Mouse (Mus musculus) Muller cell, postnatal 12 days (primary cell): ENCODE results near the gene Iars2.
"Not testable (repeated sequence)": the region's sequence is repeated elsewhere in the genome, so short reads cannot be mapped to it uniquely, and the experiment has no call there.

Source experiments
- DNase-seq: peaks from one replicate; pipeline ENCODE4 v3.0.0-alpha.2; 2015; ENCODE audit errors: inconsistent ontology term

The Iars2 gene

GRCm38 (mm10) chr1:185331983-185332430, 2.8 kb upstream of the Iars2 start, which contains the start of gene Bpnt1:
Gene Bpnt1 (plus strand): TSS chr1:185332149.
- DNase-seq: peak; percentile 96

DNA sequence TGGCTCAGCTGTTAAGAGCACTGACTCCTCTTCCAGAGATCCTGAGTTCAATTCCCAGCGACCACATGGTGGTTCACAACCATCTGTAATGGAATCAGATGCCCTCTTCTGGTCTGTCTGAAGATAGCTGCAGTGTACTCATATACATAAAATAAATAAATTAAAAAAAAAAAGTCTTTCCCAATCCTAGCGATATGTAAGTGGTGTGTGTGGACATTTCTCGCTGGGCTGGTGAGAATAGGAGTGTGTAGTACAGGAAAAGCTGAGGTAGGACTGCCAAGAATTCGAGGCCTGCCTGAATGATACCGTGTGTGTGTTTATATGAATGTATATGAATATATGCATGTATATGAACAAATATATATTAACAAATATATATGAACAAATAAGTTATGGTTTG, 2.2 kb upstream of the Iars2 start:
- no peak for DNase-seq

DNA sequence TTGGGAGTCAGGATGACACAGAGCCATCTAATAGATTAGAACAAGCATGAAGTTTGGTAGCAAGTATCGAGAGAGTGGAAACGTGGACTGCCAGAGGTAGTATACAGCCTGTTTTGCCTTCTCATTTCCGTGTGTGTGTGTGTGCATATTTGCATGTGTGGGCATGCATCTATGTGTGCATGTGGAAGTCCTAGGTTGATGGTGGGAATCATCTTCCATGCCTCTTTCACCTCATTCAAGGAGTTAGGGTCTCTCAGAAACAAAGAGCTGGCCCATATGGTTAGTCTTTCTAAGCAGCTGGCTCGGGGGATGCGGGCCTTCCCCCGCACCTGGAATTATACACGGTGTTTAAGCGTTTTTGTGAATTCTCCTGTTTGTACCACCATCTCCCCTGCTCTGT, 655 bp upstream of the Iars2 start:
- DNase-seq: no peak

DNA sequence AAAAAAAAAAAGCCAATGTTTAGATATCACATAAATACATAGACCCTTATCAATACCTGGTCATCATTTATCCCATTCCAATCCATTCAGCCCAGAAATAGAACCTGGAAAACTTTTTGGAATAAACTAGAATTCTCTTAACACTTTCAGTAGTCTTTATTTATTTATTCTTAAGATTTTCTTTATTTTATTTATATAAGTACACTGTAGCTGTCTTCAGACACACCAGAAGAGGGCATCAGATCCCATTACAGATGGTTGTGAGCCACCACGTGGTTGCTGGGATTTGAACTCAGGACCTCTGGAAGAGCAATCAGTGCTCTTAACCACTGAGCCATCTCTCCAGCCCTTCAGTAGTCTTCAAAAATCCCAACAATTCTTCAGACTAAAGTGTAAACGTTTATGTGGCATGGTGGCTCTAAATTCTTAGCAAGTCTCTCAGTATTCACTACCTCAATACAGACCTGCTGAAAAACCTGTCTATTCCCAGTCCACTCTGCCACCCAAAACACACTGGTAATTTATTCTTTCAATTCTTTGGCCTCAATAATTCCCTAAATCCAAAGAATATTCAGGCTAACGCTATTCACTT, 1.3 kb downstream of the Iars2 start:
- DNase-seq: not testable (repeated sequence)

- DNase-seq: no peak
Measured at GRCm38 (mm10) chr1:185315846-185316568, 13.2 kb downstream of the Iars2 start.

GRCm38 (mm10) chr1:185314546-185314945, 14.7 kb downstream of the Iars2 start:
- no peak for DNase-seq

- no peak for DNase-seq
Measured at GRCm38 (mm10) chr1:185311949-185312348, 17.2 kb downstream of the Iars2 start.

DNA sequence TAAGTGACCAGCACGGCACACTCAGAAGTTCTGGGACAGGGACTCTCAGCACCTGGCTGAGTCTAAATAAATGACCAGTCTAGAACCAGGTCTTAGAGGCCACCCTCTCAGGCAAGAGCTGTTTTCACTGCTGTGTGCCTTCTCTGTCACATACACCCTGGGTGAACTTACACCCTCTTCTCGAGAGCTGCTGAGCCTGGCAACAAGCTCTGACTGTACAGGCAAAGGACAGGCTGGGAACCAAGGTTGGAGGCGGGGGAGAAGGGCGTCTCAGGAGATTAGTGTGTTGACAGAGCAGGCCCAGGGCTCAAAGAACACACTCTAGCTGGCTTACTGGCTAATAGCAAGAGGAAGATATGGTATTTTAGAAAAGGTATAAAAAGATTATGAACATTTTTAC, 20.3 kb downstream of the Iars2 start:
- no peak for DNase-seq

DNA sequence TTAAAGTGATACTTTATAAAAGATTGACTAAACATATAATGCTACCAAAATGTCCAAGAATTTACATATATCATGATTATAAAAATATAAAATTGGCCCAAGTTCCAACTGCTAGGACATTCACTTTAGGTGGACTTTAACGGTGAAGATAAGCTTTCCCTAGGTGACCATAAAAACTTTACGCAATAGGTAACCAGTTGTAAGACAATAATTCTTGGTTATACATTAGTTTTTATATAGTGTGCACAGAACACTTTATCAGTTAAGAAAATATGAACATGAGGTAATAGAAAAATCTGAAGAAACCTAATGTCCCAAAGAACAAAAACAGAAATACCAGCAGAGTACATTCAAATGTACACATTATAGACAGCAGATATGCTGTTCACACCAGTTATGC, 20.9 kb downstream of the Iars2 start:
- no peak for DNase-seq

- DNase-seq: no peak
Measured at GRCm38 (mm10) chr1:185307645-185308044, 21.6 kb downstream of the Iars2 start.

DNA sequence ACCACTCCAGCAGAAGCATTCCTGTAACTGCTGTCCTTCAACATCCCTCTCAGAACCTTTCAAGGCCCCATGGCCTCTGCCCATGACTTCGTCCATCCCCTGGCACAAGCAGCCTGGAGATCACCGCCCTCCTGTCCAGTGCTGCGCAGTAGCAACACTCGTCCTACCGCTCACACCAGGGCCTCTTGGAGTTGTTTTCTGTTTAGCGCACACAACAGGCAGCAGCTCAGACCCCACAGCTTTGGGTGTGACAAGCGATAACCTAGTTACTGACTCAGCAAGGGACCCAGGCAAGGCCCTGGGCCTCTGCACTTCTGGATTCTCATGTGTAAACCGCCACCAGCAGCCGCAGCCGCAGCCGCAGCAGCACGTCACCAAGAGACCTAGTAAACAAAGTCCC, 22.4 kb downstream of the Iars2 start:
- no peak for DNase-seq

- no peak for DNase-seq
Measured at GRCm38 (mm10) chr1:185302816-185303215, 26.4 kb downstream of the Iars2 start.

- DNase-seq: no peak
Measured at GRCm38 (mm10) chr1:185298496-185298895, 30.7 kb downstream of the Iars2 start.

DNA sequence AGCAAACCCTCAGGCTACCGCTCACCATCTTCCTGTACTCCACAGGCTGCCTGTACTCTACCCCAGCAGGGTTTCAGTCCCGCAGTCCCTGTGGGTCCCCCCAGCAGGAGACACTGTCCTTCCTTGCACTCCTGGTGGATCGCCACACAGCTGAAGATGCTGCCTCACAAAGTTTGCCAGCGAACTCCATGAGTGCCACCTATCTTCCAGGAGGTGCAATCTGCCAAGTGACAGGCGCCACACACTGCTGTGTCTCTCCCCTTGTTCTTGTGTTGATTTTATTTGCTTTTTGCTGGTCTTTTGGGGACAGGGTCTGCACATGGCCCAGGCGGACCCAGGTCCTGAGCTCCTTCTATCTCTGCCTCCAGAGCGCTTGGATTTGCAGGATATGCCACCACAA, 32.3 kb downstream of the Iars2 start:
- DNase-seq: no peak

GRCm38 (mm10) chr1:185292646-185293360, 36.4 kb downstream of the Iars2 start:
- no peak for DNase-seq

DNA sequence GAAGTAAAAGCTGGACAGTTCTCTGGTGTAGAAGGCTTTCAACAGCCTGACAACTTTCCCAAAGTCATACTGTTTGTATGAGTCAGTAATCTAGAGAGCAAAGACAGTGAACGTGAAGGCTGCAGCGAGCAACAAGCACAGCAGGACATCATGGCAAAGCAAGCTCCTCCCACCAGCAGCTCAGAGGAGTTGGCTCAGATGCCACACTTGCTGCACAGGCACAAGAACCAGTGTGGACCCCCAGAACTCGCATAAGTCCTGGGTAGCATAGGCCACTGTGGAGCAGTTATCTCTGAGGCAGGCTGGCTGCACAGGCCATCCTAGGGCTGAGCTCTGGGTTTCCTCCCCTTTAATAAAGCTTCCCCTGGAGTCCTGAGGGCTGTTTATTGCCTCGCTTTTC, 37.9 kb downstream of the Iars2 start:
- no peak for DNase-seq

DNA sequence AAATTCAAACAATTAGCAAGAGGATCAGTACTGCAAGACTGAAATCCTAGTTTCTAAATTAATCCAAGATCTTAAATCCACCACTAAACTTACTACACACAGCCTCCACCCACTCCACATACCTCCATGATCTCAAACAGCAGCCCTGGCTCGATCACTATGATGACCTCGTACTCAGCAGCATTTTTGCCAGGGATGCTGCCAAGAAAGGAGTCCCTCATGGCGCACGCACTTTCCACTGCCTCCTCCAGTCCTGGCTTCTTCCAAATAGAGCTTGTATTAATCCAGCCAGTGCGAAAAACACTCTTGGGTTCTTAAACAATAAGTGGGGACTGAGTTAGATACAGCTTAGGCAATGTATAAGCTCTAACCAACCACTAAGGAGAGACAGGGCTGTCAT, 40.0 kb downstream of the Iars2 start:
- DNase-seq: peak; percentile 35

GRCm38 (mm10) chr1:185287066-185287465, 42.1 kb downstream of the Iars2 start:
- DNase-seq: no peak

- DNase-seq: peak; percentile 67
Measured at GRCm38 (mm10) chr1:185285171-185285570, 44.0 kb downstream of the Iars2 start.

GRCm38 (mm10) chr1:185284740-185285139, 44.5 kb downstream of the Iars2 start:
- peak; percentile 73 for DNase-seq

DNA sequence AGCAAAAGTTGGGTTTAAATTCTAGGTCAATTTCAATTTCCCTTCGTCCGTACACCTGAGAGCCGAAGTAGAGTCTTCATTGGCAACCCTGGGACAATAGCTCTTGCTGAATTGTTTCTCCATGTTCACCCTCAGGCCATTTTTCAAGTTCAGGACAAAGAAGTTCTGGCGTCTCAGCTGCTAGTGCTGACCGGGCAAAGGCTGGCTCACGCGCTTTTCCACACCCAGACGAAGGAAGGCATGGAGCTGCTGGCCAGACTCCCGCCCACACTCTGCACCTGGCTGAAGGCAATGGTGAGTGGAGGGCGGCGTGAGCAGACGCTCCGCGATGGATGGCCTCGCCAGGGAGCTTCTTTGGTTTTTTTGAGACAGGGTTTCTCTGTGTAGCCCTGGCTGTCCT, 45.9 kb downstream of the Iars2 start:
- no peak for DNase-seq

- no peak for DNase-seq
Measured at GRCm38 (mm10) chr1:185282846-185283245, 46.4 kb downstream of the Iars2 start.

- DNase-seq: no peak
Measured at GRCm38 (mm10) chr1:185280616-185281015, 48.6 kb downstream of the Iars2 start.
